8 mouse cellular contexts compared by ENCODE assay signal in genomic region chr4:103120028-103120384, GRCm38 (mm10). TPM values are rescaled to one million over a fixed set of nuclear protein-coding genes. Genes with fewer than 3 reads are reported as not detected.
DNase-seq lines count a peak whose midpoint lies in the region; ATAC-seq and TF ChIP-seq lines count a peak whose summit lies in the region.

No protein-coding gene starts in this region.

- 13% methylated on average over 4 of the region's 4 CpGs for WGBS in heart, embryonic 12.5 days
- 17% methylated on average over 4 of the region's 4 CpGs for whole genome bisulfite sequencing in forebrain, embryonic 13.5 days
- 5% methylated on average over 4 of the region's 4 CpGs for WGBS in liver, embryonic 16.5 days (ENCODE audit: insufficient replicate concordance)

- H3K9ac ChIP-seq in heart, embryonic 12.5 days = peak overlapping the region; percentile 87
- H3K9ac ChIP-seq in ES-Bruce4 (ENCODE audit: low read depth, poor library complexity, severe bottlenecking) = peak overlapping the region; percentile 99
- peak overlapping the region; percentile 94 for H3K9ac ChIP-seq in forebrain, embryonic 13.5 days
- peak overlapping the region; percentile 100 for H3K9ac ChIP-seq in liver, embryonic 16.5 days (ENCODE audit: low read depth, low read length)

- peak overlapping the region; percentile 73 for H3K4me3 ChIP-seq in heart, embryonic 12.5 days
- H3K4me3 ChIP-seq in ES-Bruce4 (ENCODE audit: low read depth, low read length) = peak overlapping the region; percentile 99
- peak overlapping the region; percentile 85 for H3K4me3 ChIP-seq in forebrain, embryonic 13.5 days
- peak overlapping the region; percentile 99 for H3K4me3 ChIP-seq in liver, embryonic 16.5 days (ENCODE audit: low read depth, low read length)

- no peaks in the 10 kb centered on the region for H3K27me3 ChIP-seq in heart, embryonic 12.5 days (replicated peaks)
- H3K27me3 ChIP-seq in ES-Bruce4 (ENCODE audit: control insufficient read depth, insufficient read depth, low read length, poor library complexity, severe bottlenecking) = no peaks in the 10 kb centered on the region
- no peaks in the 10 kb centered on the region for H3K27me3 ChIP-seq in forebrain, embryonic 13.5 days
- no peaks in the 10 kb centered on the region for H3K27me3 ChIP-seq in liver, embryonic 16.5 days (ENCODE audit: control insufficient read depth, insufficient read depth, low read depth, low read length)

- H3K4me2 ChIP-seq in heart, embryonic 12.5 days = peak overlapping the region; percentile 63
- H3K4me2 ChIP-seq in forebrain, embryonic 13.5 days = peak overlapping the region; percentile 85
- H3K4me2 ChIP-seq in liver, embryonic 16.5 days (ENCODE audit: low read depth, low read length) = peak overlapping the region; percentile 93

- no peak for TF ChIP-seq POLR2A in ES-Bruce4 (IDR thresholded peaks at IDR 0.05; ENCODE audit: insufficient read depth, low read length)

- H3K4me1 ChIP-seq in heart, embryonic 12.5 days (replicated peaks) = peaks cover 19% of the 10 kb centered on the region
- peaks cover 2% of the 10 kb centered on the region for H3K4me1 ChIP-seq in ES-Bruce4 (ENCODE audit: control insufficient read depth, insufficient read depth, low read length)
- peaks cover 43% of the 10 kb centered on the region for H3K4me1 ChIP-seq in forebrain, embryonic 13.5 days
- H3K4me1 ChIP-seq in liver, embryonic 16.5 days (ENCODE audit: control insufficient read depth, low read depth, low read length) = peaks cover 26% of the 10 kb centered on the region

- no peak for TF ChIP-seq CTCF in ES-Bruce4 (IDR thresholded peaks at IDR 0.05; ENCODE audit: low read depth, low read length)

- DNase-seq in heart, adult 18-20 months = no peak
- DNase-seq in adrenal gland, postnatal 4 days (ENCODE audit: low spot score in 2 of 2) = no peak
- no peak for DNase-seq in testis, postnatal 14 days (ENCODE audit: low spot score)
- no peak for DNase-seq in kidney, adult 9 months

- TF ChIP-seq EP300 in ES-Bruce4 (IDR thresholded peaks at IDR 0.05; ENCODE audit: insufficient read depth, low read depth, low read length) = no peak

- H3K36me3 ChIP-seq in heart, embryonic 12.5 days = peaks cover 5% of the 10 kb centered on the region
- H3K36me3 ChIP-seq in ES-Bruce4 (ENCODE audit: control insufficient read depth, insufficient read depth, low read length, poor library complexity, severe bottlenecking) = peaks cover 5% of the 10 kb centered on the region
- H3K36me3 ChIP-seq in forebrain, embryonic 13.5 days (ENCODE audit: poor library complexity, severe bottlenecking) = peaks cover 6% of the 10 kb centered on the region; the same call in 1 of the 2 replicates
- no peaks in the 10 kb centered on the region for H3K36me3 ChIP-seq in liver, embryonic 16.5 days (ENCODE audit: control insufficient read depth, insufficient read depth)

- H3K27ac ChIP-seq in heart, embryonic 12.5 days (ENCODE audit: poor library complexity, severe bottlenecking) = peak overlapping the region; percentile 95
- peak overlapping the region; percentile 72 for H3K27ac ChIP-seq in ES-Bruce4 (ENCODE audit: insufficient read depth, low read length)
- H3K27ac ChIP-seq in forebrain, embryonic 13.5 days = 0 out of 2 replicates have a peak overlapping the region, but pooled peaks have one; percentile 82
- peak overlapping the region; percentile 99 for H3K27ac ChIP-seq in liver, embryonic 16.5 days (ENCODE audit: low read length)

- no peaks in the 10 kb centered on the region for H3K9me3 ChIP-seq in heart, embryonic 12.5 days (replicated peaks)
- H3K9me3 ChIP-seq in ES-Bruce4 (replicated peaks; ENCODE audit: control insufficient read depth, insufficient read depth, low read length, poor library complexity, severe bottlenecking) = no peaks in the 10 kb centered on the region
- no peaks in the 10 kb centered on the region for H3K9me3 ChIP-seq in forebrain, embryonic 13.5 days (replicated peaks)
- no peaks in the 10 kb centered on the region for H3K9me3 ChIP-seq in liver, embryonic 16.5 days (replicated peaks; ENCODE audit: control insufficient read depth, low read length)

- ATAC-seq in heart, embryonic 12.5 days (ENCODE audit: insufficient number of reproducible peaks, low FRiP score) = peak; percentile 62
- ATAC-seq in forebrain, embryonic 13.5 days = no peak
- peak; percentile 61 for ATAC-seq in liver, embryonic 16.5 days (ENCODE audit: low read depth)

RNA-seq across cellular contexts. Expression of gene Wdr78, which starts 5.7 kb away (rescaled TPM):
- 2.0 TPM in 2 replicates for polyA plus RNA-seq in heart, embryonic 12.5 days (2016; fragmentation: Nextera tagmentation; extraction: Ambion mirVana)
- total RNA-seq in heart, adult 18-20 months (2021) = under 1 TPM; 0.52 to 0.93 TPM
- polyA plus RNA-seq in ES-Bruce4 (2011; ENCODE audit: insufficient read depth, insufficient read length, low read depth, missing spikeins) = 1.8 and 1.9 TPM in 2 replicates
- polyA plus RNA-seq in forebrain, embryonic 13.5 days (2015; fragmentation: Nextera tagmentation; extraction: Ambion mirVana) = 4.7 TPM in 2 replicates
- 0.31 and 0.48 TPM in 2 replicates for polyA plus RNA-seq in liver, embryonic 16.5 days (2015; fragmentation: Nextera tagmentation; extraction: Ambion mirVana)
- total RNA-seq in adrenal gland, postnatal 4 days (2021) = 1 to 10 TPM; 3.3 to 5.3 TPM

RNA-seq across cellular contexts. Expression of gene Mier1, which starts 5.8 kb away (rescaled TPM):
- 33.8 and 35.9 TPM in 2 replicates for polyA plus RNA-seq in heart, embryonic 12.5 days (2016; fragmentation: Nextera tagmentation; extraction: Ambion mirVana)
- 10 to 100 TPM; 30.0 to 34.5 TPM for total RNA-seq in heart, adult 18-20 months (2021)
- 77.2 and 85.0 TPM in 2 replicates for polyA plus RNA-seq in ES-Bruce4 (2011; ENCODE audit: insufficient read depth, insufficient read length, low read depth, missing spikeins)
- 37.4 and 39.7 TPM in 2 replicates for polyA plus RNA-seq in forebrain, embryonic 13.5 days (2015; fragmentation: Nextera tagmentation; extraction: Ambion mirVana)
- polyA plus RNA-seq in liver, embryonic 16.5 days (2015; fragmentation: Nextera tagmentation; extraction: Ambion mirVana) = 23.6 and 26.5 TPM in 2 replicates
- 10 to 100 TPM; 79.9 to 82.0 TPM for total RNA-seq in adrenal gland, postnatal 4 days (2021)
